Mouse (Mus musculus): ENCODE data around the gene Wfdc5.

GRCm38 (mm10) chr2:164180770-164181169 is 1.8 kb downstream of the Wfdc5 start:
- TF ChIP-seq CTCF (conservative IDR thresholded peaks at IDR 0.05 in 1 of 2, IDR thresholded peaks at IDR 0.05 in 1 of 2; ENCODE audit: low read depth in 2 of 2, low read length in 2 of 2) = no peak
- TF ChIP-seq ZKSCAN1 (IDR thresholded peaks at IDR 0.05; ENCODE audit: borderline replicate concordance, low read depth, low read length) = no peak
- no peak for TF ChIP-seq EP300 (IDR thresholded peaks at IDR 0.05; ENCODE audit: low read length)
- no peak for TF ChIP-seq MAZ (IDR thresholded peaks at IDR 0.05; ENCODE audit: low read depth, low read length)
- TF ChIP-seq KAT2A (IDR thresholded peaks at IDR 0.05; ENCODE audit: insufficient replicate concordance, low read length) = no peak
- TF ChIP-seq USF2 (conservative IDR thresholded peaks at IDR 0.05; ENCODE audit: low read depth, low read length) = no peak
- TF ChIP-seq TBP (conservative IDR thresholded peaks at IDR 0.05; ENCODE audit: low read depth, low read length) = no peak
- TF ChIP-seq ZMIZ1 (IDR thresholded peaks at IDR 0.05; ENCODE audit: low read depth, low read length) = no peak
- TF ChIP-seq ZNF384 (IDR thresholded peaks at IDR 0.05; ENCODE audit: low read depth, low read length) = no peak
- TF ChIP-seq CHD1 (IDR thresholded peaks at IDR 0.05; ENCODE audit: low read depth, low read length) = no peak
- no peak for TF ChIP-seq NRF1 (IDR thresholded peaks at IDR 0.05; ENCODE audit: low read depth, low read length)

Data from CH12.LX (cell line).